Mouse (Mus musculus) adrenal gland (tissue): Measurements from ENCODE around the gene Ptpn1.

Experiments
- intact Hi-C: fragments of 180-260 bp; cut with DNase I; formaldehyde crosslinking; loops from one replicate; pipeline ENCODE4 v1.15.1; 2025
- long read RNA-seq, 2 experiments: library from polyadenylated mRNA; unstranded; transcript quantifications; one replicate each; pipeline ENCODE4 v2.0.0; 2020; ENCODE audit warnings: borderline replicate concordance in 1 of 2; ENCODE audit not compliant: insufficient replicate concordance in 1 of 2

The Ptpn1 gene
- long read RNA-seq, experiment 1, full-length matches to known transcripts: 36 of 46 reads
- long read RNA-seq, experiment 1, partial matches to known transcripts: 4 of 46 reads
- long read RNA-seq, experiment 1, other reads (novel, unspliced or antisense): 6 of 46 reads
- long read RNA-seq, experiment 2, full-length matches to known transcripts: 53 of 67 reads
- long read RNA-seq, experiment 2, partial matches to known transcripts: 7 of 67 reads
- long read RNA-seq, experiment 2, other reads (novel, unspliced or antisense): 7 of 67 reads

- intact Hi-C loops: no loop called here
These were observed at the start of gene Ptpn1 for GRCm38 (mm10) chr2:167931985-167932726. Gene Ptpn1 (plus strand): TSS chr2:167932057.

GRCm38 (mm10) chr2:167886485-167886884 lies 45.4 kb upstream of the Ptpn1 start:
- intact Hi-C loops: no loop called here

- intact Hi-C loops: no loop called here
These were observed 44.1 kb upstream of the Ptpn1 start for GRCm38 (mm10) chr2:167887516-167888347.

- intact Hi-C loops: no loop called here
These were observed 43.0 kb upstream of the Ptpn1 start for GRCm38 (mm10) chr2:167888834-167889233.

- intact Hi-C loops: no loop called here
These were observed 42.0 kb upstream of the Ptpn1 start for GRCm38 (mm10) chr2:167889886-167890285.

- intact Hi-C loops: loop anchor here (1.0 kb wide), 1 partner anchor 206 kb away; no protein-coding TSS in a partner anchor
These were observed 39.9 kb upstream of the Ptpn1 start for GRCm38 (mm10) chr2:167891908-167892307.

GRCm38 (mm10) chr2:167893680-167894079 lies 38.2 kb upstream of the Ptpn1 start:
- intact Hi-C loops: no loop called here

DNA sequence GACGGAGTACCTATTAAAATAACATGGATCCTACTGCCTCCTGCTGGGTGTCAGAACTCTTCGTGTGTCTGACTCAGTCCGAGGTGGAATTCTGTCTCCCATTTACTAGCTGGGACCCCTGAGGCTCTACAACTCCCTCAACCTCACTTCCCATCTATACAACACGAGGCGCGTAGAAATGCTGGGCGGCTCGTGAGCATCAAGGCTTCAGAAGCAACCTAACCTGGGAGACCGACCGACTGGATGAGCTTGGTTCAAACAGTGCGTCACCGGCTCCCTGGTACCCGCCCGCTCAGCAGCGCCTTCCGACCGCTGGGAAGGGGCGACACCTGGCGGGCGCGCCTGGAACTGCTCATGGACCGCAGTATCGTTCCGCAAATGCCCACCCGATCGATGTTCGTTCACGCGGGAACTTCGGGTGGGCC lies 36.9 kb upstream of the Ptpn1 start:
- intact Hi-C loops: loop anchor here (1.0 kb wide), 1 partner anchor 210 kb away; no protein-coding TSS in a partner anchor

DNA sequence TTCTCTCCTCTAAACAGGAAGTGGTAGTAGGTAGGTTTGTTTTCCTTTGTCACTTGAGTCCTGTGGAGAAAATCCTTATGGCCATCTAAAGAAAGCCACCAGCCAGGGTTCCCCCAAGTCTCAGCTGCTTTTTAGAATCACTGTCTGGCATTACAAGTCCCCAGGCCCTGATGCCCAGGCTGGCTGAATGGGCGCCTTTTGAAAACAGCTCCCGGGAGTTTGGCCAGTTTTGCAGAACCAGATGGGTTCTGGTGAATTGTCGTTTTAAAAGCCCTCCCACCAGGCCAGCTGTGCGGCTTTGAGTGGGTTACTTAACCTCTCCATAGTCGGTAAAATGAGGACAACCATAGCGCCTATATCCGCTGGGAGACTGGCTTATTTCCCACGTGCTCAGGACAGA lies 34.0 kb upstream of the Ptpn1 start:
- intact Hi-C loops: no loop called here

DNA sequence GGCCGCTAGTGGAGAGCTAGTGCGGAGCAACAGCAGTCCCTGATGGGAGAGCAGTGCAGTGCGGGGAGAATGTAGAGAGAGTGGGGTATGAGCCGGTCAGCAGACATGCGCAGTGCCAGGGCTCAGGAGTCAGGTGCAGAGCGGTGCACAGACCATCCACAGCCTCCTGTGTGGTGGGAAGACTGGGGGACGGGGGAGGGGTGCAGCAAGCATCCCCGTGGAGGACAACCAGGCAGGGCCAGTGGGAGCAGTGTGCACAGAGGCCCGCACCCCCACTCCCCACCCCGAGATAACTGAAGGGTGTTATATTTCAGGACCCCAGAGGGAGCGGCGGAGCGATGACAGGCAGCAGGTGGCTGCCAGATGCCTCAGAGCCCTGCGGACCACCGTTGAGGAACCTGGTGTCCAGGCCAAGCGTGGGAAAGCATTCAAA lies 31.9 kb upstream of the Ptpn1 start:
- intact Hi-C loops: loop anchor here (10.0 kb wide), 2 partner anchors 115 to 365 kb away; partner anchors contain the start of genes Ripor3 and Snai1

GRCm38 (mm10) chr2:167902116-167902703 lies 29.6 kb upstream of the Ptpn1 start:
- intact Hi-C loops: loop anchor here (10.0 kb wide), 2 partner anchors 113 to 367 kb away; partner anchors contain the start of genes Ripor3 and Snai1

- intact Hi-C loops: loop anchor here (10.0 kb wide), 2 partner anchors 111 to 369 kb away; partner anchors contain the start of genes Ripor3 and Snai1
These were observed 28.5 kb upstream of the Ptpn1 start for GRCm38 (mm10) chr2:167903242-167903952.

DNA sequence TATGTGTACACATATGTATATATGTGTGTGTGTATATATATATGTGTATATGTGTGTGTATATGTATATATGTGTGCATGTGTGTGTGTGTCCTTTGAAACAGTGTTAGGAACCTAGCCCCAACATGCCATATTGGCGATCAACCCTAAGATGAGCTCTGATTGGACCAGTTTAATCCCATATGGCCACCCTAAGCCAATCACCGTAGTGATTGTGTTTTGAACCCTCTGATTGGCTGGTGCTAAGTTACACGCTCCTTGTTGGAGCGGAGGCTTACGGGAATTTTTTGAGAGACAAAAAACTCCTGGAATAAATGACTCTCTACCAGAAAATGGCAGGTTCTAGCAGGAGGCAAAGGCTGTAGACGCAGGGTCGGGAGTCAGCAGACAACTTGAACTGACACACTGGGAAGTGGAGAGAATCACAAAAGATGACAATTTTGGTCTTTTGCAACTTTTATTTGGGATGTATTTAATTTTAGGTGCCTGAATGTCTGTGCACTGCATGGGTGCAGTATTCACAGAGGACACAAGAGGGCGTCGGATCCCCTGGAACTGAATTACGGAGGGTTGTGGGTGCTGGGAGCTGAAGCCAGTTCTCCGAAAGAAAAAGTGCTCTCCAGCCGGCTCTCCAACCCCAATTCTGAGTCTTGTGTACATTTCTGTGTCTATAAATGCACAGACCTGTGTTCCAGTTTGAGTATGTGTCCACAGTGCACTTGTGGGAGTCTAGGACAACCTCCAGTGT lies 27.1 kb upstream of the Ptpn1 start:
- intact Hi-C loops: loop anchor here (10.0 kb wide), 2 partner anchors 110 to 370 kb away; partner anchors contain the start of genes Ripor3 and Snai1

DNA sequence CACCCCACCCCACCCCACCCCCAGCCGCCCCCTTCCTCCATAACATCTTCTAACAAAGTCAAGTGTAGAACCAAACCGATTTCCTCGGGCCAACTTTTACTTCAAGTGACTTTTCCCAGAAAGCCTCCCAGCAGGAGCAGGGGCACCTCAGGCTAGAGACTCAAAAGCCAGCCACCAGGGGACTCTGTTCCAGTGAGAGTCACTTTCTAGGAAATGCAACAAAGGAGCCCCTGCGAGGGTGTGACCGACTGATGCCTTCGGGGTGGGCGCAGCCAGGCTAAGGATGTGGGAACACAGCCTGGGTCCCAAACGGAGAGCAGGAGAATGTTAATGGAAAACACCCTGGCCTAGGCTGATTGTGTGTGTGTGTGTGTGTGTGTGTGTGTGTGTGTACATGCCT lies 26.3 kb upstream of the Ptpn1 start:
- intact Hi-C loops: loop anchor here (10.0 kb wide), 2 partner anchors 109 to 371 kb away; partner anchors contain the start of genes Ripor3 and Snai1

GRCm38 (mm10) chr2:167906729-167907128 lies 25.1 kb upstream of the Ptpn1 start:
- intact Hi-C loops: loop anchor here (10.0 kb wide), 2 partner anchors 108 to 372 kb away; partner anchors contain the start of genes Ripor3 and Snai1

- intact Hi-C loops: loop anchor here (10.0 kb wide), 2 partner anchors 105 to 375 kb away; partner anchors contain the start of genes Ripor3 and Snai1
These were observed 22.2 kb upstream of the Ptpn1 start for GRCm38 (mm10) chr2:167909531-167910177.

DNA sequence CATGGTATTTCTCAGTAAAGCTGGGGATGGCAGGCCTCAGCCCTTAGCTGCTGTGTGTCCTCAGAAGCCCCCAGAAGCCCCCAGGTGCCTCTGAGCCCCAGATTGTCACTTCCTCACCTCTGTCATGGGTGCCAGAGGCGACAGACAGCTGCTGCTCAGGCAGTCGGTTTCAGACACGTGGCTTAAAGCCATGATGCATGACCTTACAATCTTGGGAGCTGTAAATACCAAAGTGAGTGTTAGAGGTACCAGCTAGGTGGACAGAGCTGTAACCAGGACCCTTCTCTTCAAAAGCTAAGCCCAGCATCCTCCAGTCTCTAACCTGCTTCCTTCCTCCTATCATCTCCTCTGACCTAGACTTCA lies 21.7 kb upstream of the Ptpn1 start:
- intact Hi-C loops: no loop called here

- intact Hi-C loops: no loop called here
These were observed 20.3 kb upstream of the Ptpn1 start for GRCm38 (mm10) chr2:167911511-167911910.

DNA sequence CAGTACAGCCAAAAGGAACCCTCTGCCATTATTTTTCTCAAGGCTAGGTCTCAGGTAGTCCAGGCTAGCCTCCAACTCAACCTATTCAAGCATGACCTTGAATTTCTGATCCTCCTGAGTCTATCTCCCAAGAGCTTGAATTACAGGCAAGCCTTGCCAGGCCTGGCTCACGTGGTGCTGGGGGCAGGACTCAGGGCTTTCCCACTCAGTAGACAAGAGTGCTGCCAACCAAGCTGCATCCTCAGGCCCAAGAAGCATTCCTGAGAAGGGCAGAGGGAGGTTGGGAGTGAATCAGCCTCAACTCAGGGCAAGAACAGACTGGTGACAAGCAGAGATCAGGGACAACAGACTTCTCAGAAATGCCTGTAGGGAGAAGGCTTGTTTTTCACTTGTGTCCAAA lies 12.8 kb upstream of the Ptpn1 start:
- intact Hi-C loops: no loop called here
